Mouse (Mus musculus): ENCODE measurements at regions not wholly inside any gene's neighbourhood (a gene's known extent, or its start where the extent isn't known, plus 50 kb on each side); places are given as distances from the start of the nearest gene placed in this dataset.
"Not testable (repeated sequence)": the region's sequence is repeated elsewhere in the genome, so short reads cannot be mapped to it uniquely, and the experiment has no call there.

DNA sequence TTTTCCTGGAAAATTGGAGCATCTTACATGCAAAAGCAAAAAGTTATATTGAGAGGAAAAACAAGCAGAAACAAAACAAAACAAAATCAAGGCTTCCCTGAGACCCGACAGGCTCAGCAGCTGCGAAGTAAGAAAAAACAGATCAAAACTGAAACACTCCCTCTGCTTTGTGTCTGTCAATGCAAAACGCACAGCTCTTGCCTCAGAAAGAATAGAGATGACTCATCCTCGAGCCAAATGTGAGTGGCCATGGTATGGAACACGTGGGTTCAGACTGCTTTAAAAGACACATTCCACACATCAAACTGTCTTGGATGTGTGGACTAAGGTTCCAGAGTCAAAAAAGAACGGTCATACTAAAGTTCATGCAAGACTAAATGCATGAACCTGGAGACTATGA is 163.3 kb upstream of the Fer start:
- no peak for DNase-seq (ENCODE audit: low read depth, low spot score)

DNA sequence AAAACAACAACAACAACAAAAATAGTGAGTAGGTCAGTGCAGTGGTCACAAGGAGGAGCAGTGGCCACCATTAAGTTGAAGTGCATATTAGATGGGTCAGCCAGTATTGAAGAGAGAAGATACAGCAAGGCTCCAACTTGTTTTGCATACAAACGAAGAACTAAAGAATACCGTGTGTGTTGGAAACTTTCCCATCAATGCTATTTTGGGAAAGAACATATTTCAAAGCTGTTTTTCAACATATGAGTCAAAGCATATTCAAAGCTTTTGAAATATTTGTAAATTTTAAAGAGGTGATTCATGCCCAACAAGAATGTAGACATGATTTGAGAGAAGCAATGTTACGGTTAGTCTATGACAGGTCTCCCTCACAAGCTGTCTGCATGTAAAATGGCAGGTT is 157.9 kb upstream of the Fer start:
- no peak for DNase-seq (ENCODE audit: low read depth, low spot score)

DNA sequence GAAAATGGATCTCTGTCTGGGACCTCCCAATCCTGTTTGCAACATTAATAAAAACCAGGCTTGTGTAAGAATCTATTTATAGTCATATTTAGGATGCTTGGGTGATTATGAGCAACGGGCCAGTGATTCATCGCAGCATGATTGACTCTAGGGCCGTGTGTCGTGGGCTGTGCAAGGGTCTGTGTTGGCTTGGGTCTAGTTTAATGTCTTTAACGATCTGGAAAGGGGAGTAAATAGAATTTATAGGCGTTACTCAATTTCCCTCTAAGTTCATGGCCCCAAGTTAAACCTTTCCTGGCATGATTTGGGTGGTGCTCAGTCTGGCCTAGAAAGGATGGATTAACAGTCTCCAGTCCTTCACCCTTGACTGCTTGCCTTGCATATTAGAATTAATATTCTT is 149.9 kb upstream of the Fer start:
- no peak for DNase-seq (ENCODE audit: low read depth, low spot score)

DNA sequence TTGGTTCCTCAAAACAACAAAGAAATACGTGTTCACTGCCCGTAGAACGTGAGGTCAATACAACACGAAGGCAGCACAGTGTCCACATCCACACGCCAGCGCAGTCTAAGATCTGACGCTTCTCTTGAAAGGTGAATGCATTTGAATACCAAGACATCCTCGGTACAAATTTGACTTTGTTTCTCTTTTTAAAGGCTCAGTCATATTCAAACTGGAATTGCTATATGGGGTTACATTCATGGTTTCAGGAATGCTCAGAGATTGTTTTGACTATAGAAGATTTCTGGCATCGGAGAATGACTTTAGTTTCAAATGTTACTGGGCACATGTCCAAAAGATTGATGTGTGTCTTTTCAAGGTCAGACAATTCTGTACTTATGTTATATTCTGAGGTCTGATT is 147.2 kb upstream of the Fer start:
- DNase-seq (ENCODE audit: low read depth, low spot score) = no peak

DNA sequence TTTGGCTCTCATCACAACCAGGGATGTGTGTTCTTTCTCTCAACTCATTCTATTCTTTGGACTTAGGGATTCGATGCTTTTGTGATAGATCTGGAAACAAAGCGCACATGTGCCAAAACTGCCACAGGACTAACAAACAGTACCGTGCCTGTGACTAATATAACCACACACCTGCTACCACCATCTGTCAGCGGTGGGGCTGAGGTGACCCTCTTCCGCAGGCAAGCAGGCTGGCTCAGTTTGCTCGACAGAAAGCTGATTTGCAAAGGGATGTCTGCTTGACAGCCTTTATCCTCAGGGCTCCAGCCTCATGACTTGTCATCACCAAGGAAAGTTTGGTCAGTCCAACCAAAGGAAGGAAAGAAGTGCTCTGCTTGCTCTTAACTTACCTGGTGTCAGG is 146.7 kb upstream of the Fer start:
- DNase-seq (ENCODE audit: low read depth, low spot score) = no peak

DNA sequence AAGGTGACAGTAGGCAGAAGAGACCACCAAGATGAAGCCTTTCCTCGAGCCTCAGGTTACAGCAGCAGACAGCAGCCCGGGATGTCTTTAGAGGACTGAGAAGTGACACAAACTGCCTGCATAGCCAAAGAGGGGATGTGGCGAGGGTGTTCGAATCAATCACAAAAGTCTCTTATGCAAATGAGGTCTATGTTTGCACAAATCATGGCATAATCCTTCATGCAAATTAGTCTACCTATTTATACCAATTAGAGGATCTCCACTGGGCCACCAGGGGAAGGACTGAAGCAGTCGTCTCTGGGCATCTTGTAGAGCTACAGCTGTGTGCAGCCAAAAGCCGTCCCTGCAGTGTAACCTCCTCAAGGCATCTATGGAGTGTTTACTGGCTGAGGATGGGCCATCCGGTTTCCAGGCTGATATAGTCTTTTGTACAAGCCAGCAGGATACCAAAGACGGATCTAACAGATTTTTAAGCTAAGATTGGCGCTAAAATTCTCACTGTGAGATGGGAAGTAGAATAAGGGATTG is 145.7 kb upstream of the Fer start:
- DNase-seq (ENCODE audit: low read depth, low spot score) = no peak

DNA sequence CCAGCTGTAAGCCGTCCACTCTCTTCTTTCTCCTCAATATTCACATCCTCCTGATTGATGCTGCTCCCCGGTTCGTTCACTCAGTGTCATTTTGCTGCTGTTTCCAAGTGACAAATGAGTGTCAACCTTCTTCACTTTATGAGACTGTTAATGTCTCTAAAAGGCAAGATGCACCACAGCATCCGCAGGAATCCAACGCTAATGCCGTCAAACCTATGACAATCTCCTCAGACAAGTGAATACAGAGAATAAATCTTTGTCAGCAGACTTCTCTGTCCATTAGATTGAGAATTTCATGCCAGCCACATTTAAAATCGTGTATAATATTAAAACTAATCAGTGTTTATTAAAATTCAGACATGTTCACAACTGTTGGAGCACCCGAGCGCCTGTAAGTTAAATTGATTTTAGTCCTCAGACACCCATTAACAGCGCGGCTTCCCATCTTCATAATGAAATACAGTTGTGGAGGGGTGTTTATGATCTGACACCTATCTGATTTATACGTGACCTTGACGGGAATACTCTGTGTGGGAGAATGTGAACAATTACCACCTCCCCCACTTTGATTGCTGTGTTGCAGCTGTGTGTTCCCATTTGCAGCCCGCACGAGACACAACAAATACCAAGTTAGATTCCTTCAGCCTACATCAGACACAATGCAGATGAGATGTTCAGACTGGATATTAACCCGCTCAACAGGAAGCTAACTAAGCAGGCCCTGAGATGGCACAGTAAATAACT is 143.7 kb upstream of the Fer start:
- no peak for DNase-seq (ENCODE audit: low read depth, low spot score)

DNA sequence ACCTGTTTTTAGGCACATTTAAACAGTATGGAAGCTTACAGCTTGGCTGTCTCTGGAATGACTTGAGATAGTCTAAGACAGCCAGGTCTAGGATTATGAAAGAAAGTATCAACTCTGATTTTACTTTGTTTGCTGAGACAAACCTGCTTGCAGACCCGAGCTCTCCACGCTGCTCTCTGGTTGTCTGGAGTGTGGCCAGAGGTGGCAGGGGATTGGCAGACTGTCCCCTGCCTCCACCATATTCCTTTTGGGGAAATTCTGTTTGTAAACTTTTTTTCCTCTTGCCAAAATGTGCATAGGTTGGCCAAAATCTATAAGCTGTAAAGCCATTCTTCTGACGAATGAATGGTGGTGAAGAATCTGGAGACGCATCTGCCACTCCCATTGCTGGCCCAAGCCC is 143.1 kb upstream of the Fer start:
- no peak for DNase-seq (ENCODE audit: low read depth, low spot score)

DNA sequence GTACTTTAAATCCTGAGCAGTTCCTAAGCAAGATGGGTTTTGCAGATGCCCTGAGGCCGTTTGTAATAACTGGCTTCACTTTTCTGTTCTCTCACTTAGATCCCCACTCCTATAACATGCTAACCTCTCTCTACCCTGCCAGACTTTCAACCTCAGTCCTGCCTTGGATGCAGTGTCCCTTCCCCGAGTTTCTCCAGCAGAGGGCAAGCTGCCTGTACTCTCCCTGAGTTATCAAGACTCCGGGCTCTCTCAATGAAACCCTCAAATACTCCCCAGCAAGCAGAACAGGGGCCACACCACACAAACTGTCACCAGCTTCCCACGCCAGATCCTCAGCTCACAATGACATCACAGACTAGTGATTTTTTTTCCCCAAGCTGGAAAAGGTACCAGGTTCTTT is 142.0 kb upstream of the Fer start:
- no peak for DNase-seq (ENCODE audit: low read depth, low spot score)

DNA sequence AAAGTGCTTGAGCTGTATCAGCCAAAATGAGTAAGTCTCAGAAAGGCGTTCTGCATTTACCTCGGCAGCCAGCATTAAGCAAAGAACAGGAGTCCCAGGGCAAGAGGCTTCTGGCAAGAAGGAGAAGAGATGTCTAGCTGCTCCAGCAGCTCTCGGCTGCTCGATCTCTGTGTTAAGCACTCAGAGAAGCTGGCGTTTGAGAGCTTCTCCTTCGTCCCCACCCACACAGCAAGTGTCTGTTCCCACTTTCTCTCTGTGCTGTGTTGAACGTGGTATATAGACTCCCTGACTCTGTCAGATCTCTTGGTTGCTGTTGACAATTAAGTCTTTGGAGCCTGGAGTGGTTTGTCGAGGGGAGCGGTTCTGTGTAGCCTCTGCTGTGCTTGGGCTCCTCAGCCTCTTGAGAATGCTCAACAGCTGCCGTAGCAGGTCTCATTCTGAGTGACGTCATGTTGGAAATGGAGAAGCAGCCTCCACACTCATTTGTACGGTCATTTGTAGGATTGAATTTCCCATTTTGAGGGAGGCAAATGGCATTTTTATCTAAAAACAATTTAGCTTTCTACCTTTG is 140.3 kb upstream of the Fer start:
- DNase-seq (ENCODE audit: low read depth, low spot score) = no peak

DNA sequence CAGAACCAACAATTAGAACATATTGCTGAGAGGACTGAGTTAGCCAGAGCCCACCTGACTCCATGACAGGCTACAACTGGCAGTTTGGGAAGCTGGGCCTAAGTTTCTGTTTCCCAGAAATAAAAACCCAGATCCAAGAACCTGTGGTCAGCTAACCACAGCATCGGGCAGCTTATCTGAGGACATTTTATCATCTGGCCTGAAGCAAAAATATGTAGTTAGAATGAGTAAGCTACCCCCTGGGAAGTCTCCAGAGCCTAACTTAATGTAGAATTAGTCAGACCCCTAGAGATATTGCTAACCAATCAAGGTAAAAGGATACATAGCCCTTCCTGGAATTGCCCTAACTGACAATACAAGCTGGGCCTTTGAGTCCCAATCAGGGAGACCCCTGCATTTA is 124.7 kb upstream of the Fer start:
- DNase-seq (ENCODE audit: low read depth, low spot score) = no peak

DNA sequence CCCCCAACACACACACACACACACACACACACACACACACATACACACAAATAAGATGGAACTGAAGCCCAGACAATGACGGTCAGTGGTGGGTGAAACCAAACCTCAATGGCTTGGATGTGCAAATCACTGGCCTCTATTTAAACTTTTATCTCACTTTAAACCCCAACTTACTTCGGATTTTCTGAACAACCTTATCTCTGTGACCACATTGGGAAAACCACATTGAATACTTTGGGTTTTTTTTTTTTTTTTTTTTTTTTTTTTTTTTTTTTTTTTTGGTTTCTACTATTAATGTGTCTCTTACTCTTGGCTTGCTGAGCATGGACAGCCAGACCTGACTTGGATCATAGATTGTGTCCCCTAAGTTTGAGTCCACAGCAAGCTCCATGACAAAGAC is 123.2 kb upstream of the Fer start:
- no peak for DNase-seq (ENCODE audit: low read depth, low spot score)

DNA sequence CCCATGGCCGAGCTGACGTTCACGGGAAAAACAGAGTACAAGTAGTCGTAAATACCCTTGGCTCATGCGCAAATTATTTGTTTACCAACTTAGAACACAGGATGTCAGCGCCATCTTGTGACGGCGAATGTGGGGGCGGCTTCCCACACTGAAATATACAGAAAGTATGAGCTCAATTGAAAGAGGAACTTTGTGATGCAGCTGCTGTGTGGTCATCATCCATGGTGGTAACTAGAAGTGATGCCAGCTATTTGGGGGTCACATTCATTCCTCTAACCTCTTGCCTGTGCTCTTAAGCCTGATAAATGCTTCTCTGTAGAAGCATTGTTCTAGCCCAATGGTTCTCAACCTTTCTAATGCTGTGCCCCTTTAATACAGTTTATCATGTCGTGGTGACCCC is 113.6 kb upstream of the Fer start:
- DNase-seq (ENCODE audit: low read depth, low spot score) = not testable (repeated sequence)

DNA sequence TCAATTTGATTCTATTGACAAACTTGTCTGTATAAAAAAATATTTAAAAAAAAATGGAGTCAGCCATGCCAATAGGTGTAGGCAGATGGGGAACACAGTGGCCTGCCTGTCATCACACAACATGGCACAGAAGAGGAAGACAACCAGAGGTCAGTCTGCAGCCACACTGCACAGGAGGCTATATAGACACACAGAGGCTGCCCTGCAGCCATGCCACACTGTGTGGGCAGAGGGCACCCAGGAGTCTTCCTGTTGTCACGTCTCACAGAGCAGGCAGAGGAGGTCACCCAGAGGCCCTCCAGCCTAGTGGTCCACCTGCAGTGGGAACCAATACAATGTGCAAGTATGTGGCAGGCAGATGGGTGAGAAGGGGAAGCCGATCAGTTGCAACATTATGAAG is 108.5 kb upstream of the Fer start:
- DNase-seq (ENCODE audit: low read depth, low spot score) = no peak

DNA sequence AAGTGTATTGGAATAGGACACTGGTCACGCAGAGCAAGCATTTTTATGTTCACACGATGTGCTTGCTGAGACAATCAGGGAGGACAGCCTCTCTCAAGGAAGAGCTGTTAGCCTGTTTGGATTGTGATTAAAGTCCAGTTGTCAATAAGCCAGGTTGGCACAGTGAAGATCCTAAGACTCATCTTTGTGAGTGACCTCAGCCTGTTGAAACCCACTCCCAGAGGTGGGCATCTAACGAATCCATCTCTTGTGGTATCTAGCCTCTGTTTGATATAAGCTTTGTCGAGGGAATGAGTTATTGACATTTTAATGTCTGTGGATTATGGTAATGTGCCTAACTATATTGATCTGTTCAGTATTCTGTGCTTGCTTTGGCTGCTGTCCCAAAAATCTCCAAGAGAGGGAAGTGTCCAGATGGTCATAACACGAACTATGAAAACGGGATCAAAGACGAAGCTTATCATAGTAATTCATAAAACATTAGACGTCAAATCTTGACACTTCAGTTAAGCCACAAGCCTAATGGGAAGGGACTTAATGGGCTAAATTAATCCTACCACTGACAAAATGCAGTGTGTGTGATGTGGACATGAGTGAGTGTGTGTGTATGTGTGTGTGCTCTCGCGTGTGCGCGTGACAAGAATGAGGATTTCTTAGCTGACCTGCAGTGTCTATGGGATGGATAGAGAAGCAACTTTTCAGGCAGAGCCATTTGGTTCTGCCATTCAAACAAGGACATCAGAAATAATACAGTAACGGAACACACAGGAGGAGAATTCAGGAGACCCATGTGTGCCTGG is 104.8 kb upstream of the Fer start:
- DNase-seq (ENCODE audit: low read depth, low spot score) = no peak

DNA sequence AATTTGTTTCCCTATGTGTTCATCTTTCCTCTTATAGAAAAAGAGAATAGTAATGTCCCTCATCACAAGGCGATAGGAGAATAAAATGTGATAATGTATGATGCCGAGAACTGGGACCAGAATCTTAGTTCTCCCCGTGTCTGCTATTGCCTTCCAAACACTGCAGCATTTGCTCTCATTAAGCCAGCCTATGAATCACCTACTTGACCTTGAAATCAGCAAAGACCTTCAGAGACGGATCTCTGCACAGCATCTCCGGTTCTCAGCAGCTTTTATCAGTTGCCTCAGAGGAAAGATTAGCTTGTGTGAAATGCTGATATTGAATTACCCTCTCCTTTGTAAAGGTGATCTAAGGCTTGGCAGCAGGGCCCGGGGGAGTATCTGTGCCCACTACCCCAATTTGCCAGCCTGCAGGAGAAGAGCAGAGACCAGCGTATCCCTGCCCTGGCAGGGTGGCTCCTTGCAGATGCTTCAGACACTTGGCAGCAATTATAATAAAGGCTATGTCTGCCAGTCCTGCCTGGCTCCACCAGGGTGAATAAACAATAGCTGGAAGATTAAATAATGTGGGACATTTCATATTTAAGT is 104.0 kb upstream of the Fer start:
- no peak for DNase-seq (ENCODE audit: low read depth, low spot score)

DNA sequence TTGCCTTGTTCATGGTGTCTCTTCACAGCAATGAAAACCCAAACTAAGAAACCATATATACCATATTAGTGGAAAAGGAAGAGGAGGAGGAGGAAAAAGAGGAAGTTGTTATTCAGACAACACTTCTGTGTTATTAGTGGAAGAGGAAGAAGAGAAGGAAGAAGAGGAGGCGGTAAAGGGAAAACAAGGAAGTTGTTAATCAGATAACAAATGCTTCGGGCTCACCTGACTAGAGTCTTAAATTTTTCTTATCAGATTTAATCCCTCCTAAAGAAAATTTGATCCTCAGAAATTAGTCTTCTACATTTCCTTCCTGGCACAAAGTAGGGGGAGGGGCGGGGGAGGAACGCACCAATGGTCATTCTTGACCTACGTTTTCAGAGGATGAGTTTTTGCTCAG is 101.8 kb upstream of the Fer start:
- DNase-seq (ENCODE audit: low read depth, low spot score) = no peak

DNA sequence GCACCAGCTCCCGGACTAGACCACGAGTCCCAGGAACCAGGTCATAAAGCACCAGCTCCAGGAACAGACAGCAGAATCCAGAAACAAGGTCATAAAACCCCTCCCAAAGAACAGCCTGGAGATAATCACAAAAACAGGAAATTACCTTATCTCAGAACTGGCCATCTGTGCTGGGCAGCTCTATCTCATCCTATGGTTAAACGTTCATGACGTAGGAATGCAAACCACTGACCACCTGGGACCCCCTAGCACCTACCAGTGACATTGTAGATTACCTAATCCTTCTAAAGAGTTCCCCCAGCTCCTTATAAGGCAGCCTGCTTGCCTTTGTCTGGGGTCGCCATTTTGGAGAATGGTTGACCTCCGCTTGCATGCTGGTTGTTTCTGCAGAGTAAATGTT is 91.8 kb upstream of the Fer start:
- DNase-seq (ENCODE audit: low read depth, low spot score) = no peak

DNA sequence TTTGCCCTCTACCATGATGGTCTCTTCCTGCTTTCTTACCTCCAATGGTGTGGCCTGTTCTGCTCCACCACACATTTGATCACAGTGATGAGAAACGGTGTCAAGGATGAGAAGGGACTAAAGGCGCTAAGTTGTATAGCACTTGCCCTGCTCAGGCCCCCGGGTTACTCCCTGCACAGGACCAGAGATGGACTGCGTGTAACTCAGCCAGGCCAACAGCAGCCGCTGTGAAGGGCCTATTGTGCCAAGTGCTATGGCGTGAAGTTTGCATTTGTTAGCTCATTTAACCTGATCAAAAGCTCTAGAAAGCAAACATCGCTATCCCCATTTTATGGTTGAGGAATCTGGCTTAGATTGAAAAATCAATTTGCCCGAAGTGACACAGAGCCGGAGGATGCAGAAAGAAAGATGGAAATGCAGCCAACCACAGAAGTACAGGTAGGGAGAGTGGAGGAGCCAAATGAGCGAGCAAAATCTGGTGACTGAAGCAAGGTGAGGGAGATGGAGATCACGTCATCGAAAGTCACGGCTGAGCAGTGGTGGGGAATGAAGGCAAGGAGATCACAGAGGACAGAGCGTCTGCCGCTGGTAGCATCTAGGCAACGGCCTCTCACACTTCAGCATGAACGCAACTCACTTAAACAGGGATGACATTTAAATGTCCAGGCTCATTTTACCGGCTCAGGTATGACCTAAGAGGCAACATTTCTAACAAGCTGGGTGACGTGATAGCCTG is 78.3 kb upstream of the Fer start:
- DNase-seq (ENCODE audit: low read depth, low spot score) = no peak

DNA sequence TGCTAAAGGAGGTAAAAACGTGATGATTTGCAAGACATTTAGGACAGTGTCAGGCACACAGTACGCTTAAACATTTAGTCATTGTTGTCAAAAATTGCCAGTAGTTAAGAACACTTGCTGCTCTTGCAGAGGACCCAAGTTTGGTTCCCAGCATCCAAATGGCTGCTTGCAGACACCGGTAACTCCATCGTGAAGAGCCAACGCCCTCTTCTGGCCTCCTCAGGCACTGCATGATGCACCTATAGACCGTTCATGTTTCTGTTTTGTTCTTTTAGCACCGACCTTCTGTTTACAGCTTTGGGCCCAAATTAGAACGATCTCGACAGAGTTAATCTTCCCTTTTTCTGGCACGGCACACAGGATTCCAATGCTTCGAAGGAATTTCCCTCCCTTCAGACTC is 76.4 kb upstream of the Fer start:
- no peak for DNase-seq (ENCODE audit: low read depth, low spot score)

DNA sequence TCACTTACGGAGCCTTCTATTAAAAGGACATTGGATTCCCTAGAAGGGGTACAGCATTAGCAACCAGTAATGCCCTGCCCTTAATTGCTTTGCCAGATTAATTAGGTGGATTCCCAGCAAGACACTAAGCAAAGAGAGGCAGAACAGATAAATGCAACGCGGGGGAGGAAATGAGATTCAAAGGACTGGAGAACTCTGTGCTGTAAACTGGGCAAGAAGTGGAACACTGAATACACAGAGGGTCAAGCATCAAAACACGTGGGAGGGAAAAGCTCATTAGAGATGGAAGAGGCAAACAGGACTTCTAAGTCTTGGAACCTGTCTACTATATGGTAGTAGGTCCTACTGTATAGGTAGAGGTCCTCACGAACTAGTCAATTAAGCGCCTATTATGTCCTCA is 68.5 kb upstream of the Fer start:
- no peak for DNase-seq (ENCODE audit: low read depth, low spot score)

DNA sequence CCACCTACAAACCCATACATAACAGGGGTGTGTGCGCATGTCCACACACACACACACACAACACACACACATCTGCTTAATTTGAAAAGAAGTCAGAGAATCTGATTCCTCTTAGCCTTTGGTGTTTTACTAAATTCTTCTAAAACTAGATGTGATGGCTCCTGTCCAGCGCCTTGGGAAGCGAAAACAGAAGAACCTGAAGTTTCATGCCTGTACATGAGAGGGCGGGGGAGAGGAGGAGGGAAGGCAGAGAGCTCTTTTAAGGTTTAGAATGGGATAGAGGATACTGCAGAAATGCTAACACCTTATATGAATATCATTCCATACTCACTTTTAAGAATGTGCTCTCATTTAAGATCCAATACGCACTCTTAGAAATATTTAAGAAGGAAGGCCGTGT is 64.5 kb upstream of the Fer start:
- DNase-seq (ENCODE audit: low read depth, low spot score) = no peak

Measured in retina, adult 2 months (tissue).